Mouse (Mus musculus) cerebellum, adult 9-11 months (tissue): ENCODE data around the gene Kcnc2.

Experiments used
- DNase-seq: peaks from one replicate; pipeline ENCODE4 v3.0.0; 2022

The Kcnc2 gene

DNA sequence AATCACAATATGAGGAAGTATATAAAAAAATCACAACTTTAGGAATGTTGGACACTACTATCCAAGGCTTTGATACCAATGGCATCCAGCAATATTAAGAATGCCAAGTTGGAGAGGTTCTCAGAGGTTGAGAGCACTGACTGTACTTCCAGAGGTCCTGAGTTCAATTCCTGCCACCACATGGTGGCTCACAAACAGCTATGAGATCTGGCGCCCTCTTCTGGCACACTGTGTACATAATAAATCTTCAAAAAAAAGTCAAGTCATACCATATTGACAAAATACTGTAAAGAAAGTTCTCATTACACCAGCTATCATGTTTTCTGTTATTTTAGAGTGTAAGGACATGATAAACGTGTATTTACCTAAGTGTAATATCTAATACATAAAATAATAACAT, 126.3 kb downstream of the Kcnc2 start:
- DNase-seq = no peak

DNA sequence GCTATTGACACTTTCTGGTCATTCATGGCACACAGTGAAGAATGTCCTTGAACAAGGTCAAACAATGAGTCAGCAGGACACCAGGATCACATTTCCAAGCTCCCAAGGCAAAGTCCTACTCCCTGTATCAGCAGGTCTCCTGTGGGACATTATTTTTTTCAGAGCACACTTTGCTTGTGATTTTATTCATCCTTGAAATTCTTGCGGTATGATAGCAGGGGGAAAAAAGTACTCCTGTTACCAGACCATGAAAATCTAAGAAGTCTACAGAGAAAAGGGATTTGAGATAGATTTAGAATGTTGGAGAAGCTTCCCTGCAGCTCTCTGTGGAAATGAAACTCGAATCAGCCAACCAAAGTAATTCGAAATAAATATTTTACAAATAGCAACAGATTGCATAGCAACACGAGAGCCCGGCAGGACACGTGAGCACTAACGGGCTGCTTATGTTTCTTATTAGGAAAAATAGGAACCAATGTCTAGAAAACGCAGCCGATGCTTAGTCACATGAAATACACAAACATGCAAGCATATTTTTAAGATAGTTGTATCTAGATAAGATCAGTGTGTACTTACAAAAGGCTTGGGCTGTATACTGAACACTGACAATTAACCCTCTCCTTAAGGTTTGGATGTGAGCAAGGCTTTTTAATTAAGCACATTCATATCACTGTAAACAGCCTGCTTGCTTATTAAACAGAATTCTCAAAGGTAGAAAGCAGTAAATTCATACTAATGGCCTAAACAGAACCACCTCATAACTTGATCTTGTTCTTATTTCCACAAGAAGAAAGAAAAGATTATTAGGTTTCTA, 129.9 kb downstream of the Kcnc2 start:
- no peak for DNase-seq

DNA sequence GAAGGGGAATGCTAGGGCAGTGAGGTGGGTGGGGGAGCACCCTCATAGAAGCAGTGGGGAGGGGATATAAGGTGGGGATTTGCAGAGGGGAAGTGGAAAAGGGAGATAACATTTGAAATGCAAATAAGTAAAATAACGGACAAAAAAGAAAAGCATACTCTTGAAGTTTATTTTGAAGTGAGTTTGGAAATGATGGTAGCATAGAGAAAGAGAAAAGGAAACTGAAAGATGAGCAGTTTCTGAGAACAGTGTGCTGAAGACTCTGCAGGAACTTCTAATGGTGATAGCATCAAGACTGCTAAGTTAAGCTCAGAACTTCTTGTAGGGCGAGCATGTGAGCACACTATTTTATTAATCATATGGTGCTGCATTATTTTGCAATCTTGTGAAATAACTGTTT, 138.6 kb downstream of the Kcnc2 start:
- DNase-seq = no peak

DNA sequence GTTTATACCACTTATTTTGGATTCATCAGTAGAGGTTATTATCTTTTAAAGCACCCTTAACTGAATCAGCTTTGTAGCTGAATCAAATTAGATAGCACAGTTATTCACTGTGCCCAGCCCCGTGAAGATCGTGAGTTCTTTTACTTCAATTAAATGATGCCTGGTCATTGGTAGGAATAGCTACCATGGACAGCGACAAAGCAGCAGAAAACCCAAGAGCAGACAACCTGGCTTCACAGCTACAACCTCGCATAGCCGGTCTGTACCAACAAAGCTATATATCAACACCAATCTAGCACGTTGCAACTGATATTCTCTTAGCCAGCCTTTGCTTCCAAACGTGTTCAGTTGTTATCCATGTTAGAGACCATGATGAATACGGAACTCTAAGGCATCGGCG, 152.4 kb downstream of the Kcnc2 start:
- no peak for DNase-seq

DNA sequence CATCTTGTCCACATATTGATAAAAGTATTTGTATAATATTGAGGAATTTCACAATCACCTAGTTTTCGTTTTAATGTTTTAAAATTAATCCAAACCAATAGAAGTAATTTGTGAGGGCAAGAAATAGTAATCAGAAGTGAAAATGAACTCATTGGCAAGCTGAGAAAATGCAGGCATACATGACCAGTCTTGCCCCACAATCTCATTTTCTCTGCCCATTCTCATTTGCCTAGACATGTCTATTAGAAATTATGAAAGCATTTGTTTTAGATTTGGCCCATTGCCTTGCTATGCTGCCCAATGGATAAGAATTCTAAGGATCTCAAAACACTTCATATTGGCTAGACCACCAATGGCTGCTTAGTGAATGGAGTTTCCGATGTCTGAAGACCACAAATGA, 166.0 kb downstream of the Kcnc2 start:
- DNase-seq = no peak

DNA sequence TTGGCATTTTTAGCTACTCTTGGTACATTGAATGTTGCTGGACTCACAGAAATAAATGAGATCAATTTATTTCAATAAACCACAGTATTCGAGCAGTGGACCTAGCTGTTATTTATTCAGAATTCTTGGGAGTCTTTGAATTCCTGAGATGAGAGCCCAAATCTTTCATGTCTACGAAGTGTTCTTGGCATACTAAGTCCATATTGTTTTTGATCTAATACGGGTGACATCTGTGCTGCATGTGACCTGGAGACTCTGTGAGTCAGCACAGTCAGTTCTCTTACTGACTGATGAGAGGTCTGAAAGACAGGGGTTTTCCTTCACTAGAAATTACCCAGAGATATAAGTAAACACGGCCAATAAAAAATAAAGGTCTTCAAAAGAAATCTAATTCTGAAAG, 173.7 kb downstream of the Kcnc2 start:
- no peak for DNase-seq

DNA sequence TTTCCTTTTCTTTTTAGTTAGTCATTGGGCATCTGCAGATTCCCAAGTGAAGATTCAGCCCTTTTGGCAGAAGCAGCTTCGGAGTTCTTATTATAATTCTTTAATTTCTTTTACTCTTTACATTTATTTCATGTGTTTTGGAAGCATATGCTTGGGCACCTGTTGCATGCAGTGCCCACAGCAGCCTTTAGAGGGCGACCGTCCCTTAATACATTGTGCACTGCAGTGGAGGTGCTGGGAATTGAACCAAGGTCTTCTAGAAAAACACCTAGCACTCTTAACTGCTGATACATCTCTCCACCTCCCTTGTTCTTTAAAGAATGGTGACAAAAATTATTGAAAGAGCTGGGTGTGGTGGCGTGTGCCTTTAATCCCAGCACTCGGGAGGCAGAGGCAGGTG, 180.0 kb downstream of the Kcnc2 start:
- no peak for DNase-seq

DNA sequence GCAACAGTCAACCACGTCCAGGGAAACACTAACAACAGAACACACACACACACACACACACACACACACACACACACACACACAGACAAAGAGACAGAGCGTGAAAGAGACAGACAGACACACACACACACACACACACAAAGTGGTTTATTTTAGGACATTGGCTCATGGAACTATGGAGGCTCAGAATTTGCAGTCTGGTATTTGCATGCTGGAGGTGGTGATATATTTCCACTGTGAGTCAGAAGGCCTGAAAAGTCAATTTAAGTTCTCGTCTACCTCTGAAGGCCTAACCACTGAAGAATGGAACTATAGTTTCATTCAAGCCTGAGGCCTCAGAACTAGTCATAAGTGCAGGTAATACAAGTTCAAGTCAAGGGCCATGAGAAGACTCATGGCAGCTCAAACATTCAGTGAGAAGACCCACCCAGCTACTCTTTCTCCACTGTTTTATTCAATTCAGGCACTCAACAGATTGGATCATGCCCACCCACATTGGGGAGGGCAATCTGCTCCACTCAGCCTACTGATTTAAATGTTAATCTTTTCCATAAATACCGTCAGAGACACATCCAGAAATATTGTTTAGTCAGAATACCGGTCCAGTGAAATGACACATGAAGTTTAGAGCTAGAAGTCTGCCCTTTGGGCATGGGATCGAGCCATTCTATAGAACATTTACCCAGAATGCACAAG, 197.9 kb downstream of the Kcnc2 start:
- no peak for DNase-seq

DNA sequence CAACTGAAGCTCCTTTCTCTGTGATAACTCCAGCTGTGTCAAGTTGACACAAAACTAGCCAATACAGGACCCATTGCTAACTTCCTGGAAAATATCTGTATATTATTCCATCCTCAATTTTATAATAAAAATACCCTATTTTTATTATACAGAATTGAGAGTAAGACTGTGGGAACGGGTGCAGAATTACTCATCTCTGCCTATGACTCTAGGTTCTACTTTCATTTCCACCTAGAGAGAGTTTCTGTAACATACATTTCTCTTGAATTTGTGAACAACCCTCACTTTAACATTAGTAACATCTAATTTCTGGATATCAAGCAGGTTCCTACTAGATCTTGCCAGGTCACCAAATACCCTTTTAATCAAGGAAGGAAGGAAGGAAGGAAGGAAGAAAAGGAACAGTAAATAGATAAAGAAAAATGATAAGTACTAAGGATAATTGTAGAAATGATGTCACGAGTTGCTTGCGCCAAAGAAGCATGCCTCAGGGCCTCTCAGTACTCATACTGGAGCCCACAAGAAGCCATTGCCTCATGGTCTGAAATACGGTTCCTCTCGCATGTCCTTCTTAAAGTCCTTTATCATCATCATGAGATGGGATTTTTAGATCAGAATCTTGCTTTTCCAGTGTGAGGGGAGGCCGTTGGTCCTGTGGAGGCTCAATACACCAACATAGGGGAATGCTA, 203.3 kb downstream of the Kcnc2 start:
- no peak for DNase-seq

DNA sequence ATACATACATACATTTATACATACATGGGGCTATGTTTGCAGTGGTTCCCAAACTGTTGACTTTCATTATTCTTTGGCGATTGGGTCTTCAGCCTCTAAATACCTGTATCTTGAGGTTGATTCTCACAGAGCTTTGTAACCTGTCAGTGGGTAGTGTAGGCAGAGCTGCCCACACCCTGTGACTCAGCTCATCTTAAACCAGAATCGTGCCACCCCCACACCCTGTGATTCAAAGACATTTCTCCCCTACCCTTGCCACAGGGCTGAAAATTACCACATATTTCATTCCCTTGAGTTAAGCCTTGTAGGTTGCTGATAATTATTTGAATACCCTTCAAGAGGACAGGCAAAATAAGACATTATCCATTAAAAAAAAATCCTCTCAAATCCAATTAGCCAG, 210.5 kb downstream of the Kcnc2 start:
- DNase-seq = no peak

DNA sequence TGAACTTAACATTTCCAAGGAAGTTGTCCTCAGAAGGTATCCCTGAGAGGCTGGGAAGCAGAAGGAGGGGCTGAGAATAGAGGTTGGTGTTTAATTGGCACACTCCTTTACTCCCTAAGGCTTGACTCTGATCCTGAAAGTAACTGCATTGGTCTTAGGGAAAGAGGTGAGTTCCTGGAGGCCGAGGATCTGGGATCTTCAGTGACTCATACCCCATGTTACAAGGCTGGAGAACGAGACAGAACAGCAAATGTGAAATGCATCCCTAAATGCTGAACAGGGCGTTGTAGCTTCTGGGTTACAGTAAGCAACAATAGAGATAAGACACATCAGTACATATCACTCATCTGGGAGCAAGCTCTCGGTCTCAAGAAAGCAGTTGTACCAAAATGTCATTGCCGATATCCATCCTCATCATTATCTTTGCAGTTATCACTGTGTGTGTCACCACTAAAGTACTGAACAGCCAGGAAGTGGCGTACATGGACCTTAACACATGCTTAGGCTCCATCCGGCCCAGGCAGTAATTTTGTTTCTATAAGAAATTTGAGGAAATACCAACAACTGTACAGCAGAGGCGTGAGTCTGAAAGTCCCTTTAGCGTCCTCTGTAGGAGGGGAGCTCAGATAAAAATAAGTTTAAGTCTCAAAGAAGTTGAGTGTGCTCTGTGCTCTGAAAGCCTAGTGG, 211.1 kb downstream of the Kcnc2 start:
- no peak for DNase-seq

DNA sequence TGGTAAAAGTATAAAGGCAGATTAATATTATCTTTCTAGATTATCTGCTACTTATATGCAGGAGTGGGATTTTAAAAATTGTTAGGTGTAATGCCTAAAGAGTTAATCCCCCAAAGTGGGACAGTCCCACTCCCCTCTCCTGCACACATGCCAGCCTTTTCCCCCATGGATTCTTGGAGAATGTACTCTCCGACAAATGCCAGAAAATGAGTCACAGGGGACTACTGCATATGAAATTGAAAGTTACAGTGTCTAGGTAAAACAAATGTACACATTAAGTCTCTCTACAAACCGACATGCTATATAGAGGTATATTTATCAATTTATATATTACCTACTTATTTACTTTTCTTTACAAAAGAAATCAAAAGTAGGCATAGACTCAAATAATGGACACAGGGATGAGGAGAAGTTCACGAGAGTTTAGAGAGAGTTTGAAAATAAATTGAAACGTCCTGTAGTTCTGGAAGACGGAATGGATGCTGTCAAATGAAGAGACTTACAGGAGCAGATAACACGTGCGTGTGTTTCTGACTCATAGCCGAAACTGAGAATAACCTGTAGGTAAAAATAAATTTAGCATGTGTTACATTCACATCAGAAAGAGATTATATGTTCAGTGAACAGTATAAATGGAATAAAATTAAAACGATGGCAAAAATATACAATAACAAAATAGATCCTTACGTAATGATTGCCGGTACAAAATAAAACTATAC, 213.6 kb downstream of the Kcnc2 start:
- no peak for DNase-seq

DNA sequence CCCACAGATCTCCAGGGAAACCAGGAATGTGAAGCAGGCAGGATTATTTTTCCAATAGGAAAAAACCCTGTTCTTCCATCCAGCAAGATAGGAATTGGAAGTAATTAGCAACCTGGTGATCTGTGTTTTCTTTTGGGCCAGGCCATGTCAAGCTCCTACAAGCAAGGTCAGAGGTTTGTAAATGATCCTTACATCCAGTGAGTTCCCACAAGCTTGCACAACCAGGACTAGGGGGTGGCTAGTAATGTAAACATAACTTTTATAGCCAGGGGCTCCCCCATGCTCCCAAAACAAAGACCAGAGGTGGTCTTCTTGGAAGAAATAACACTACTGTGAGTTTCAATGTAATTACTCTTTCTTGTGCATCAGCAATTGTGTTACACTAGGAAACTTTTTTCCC, 214.9 kb downstream of the Kcnc2 start:
- no peak for DNase-seq

DNA sequence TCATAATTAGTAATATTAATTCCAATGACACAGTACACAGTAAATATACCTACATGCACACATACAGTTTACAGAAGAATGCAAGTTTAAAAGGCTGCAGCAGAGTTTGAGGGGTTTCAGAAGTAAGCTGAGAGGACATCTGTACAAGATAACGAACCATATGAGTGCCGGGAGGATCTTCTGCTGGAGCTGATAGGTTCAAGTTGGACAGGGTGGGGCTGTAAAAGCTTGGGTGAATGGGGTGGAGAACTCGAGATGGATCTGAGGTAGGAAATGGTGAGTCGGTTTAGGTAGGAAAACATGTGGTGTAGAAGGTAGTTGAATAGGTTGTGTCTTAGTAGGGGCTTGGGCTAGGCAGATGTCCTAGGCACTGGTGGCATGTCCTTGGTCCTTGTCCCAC, 217.8 kb downstream of the Kcnc2 start:
- no peak for DNase-seq
